Mouse (Mus musculus): ENCODE data around the gene Ormdl2. TPM values are rescaled to one million over a fixed set of nuclear protein-coding genes. Genes with fewer than 3 reads are reported as not detected.
A peak's percentile ranks its signal among the peaks of the same experiment; 100 is the strongest.

Gene Ormdl2
- total and polyA plus RNA-seq, 2 experiments from 2014 or later, result 20.2 to 32.1 TPM

GRCm38 (mm10) chr10:128817033-128817432 lies 4.4 kb downstream of the Ormdl2 start, which contains the start of gene Sarnp:
Gene Sarnp (plus strand): TSS chr10:128817333.
- H3K4me1 ChIP-seq (ENCODE audit: control insufficient read depth, insufficient read depth), result no peaks in the 10 kb centered on the region
- no peak within 1 kb of the TSS for H3K27ac ChIP-seq (ENCODE audit: low read depth)
- no peak within 1 kb of the TSS for H3K9ac ChIP-seq (replicated peaks; ENCODE audit: low read depth, low read length)
- no peaks in the 10 kb centered on the region for H3K27me3 ChIP-seq (ENCODE audit: control insufficient read depth, insufficient read depth, low read length)
- H3K4me3 ChIP-seq (ENCODE audit: low read depth, low read length), result no peak within 1 kb of the TSS
- TF ChIP-seq EP300 (IDR thresholded peaks at IDR 0.05; ENCODE audit: low read depth) (no peak), CTCF (IDR thresholded peaks at IDR 0.05; ENCODE audit: low read depth) (no peak)
- no peak within 1 kb of the TSS for H3K4me2 ChIP-seq (ENCODE audit: low read depth, low read length)
- no peaks in the 10 kb centered on the region for H3K9me3 ChIP-seq (replicated peaks; ENCODE audit: control insufficient read depth, low read length)
- peaks cover 56% of the 10 kb centered on the region for H3K36me3 ChIP-seq (replicated peaks; ENCODE audit: control insufficient read depth, insufficient read depth, low read length)
- WGBS, result 87% methylated on average over 13 of the region's 13 CpGs
- ATAC-seq (ENCODE audit: insufficient read depth, low read depth) (no peak), DNase-seq (ENCODE audit: low spot score) (no peak)

- Histone ChIP-seq H3K27me3 (ENCODE audit: control insufficient read depth, insufficient read depth, low read length) (no peaks in the 10 kb centered on the region), H3K27ac (ENCODE audit: low read depth) (no peak overlapping the region), H3K4me1 (ENCODE audit: control insufficient read depth, insufficient read depth) (peaks cover 39% of the 10 kb centered on the region), H3K4me3 (ENCODE audit: low read depth, low read length) (peak overlapping the region; percentile 73), H3K4me2 (ENCODE audit: low read depth, low read length) (peak overlapping the region; percentile 80), H3K9me3 (replicated peaks; ENCODE audit: control insufficient read depth, low read length) (no peaks in the 10 kb centered on the region), H3K36me3 (replicated peaks; ENCODE audit: control insufficient read depth, insufficient read depth, low read length) (peaks cover 11% of the 10 kb centered on the region), H3K9ac (replicated peaks; ENCODE audit: low read depth, low read length) (peak overlapping the region; percentile 66; the same call in 1 of the 2 replicates)
- 78% methylated on average over 8 of the region's 8 CpGs for WGBS
- TF ChIP-seq CTCF (IDR thresholded peaks at IDR 0.05; ENCODE audit: low read depth), result no peak
- TF ChIP-seq EP300 (IDR thresholded peaks at IDR 0.05; ENCODE audit: low read depth), result no peak
- no peak for ATAC-seq (ENCODE audit: insufficient read depth, low read depth)
- no peak for DNase-seq (ENCODE audit: low spot score)
These were observed 14.4 kb downstream of the Ormdl2 start for GRCm38 (mm10) chr10:128807018-128807417.

- ATAC-seq (ENCODE audit: insufficient read depth, low read depth), result no peak
- 42% methylated on average over 6 of the region's 6 CpGs for WGBS
- Histone ChIP-seq H3K27me3 (ENCODE audit: control insufficient read depth, insufficient read depth, low read length) (no peaks in the 10 kb centered on the region), H3K27ac (ENCODE audit: low read depth) (peak overlapping the region; percentile 23; the same call in 1 of the 2 replicates), H3K4me1 (ENCODE audit: control insufficient read depth, insufficient read depth) (peaks cover 39% of the 10 kb centered on the region), H3K36me3 (replicated peaks; ENCODE audit: control insufficient read depth, insufficient read depth, low read length) (peaks cover 15% of the 10 kb centered on the region), H3K4me3 (ENCODE audit: low read depth, low read length) (peak overlapping the region; percentile 73), H3K9me3 (replicated peaks; ENCODE audit: control insufficient read depth, low read length) (no peaks in the 10 kb centered on the region), H3K9ac (replicated peaks; ENCODE audit: low read depth, low read length) (peak overlapping the region; percentile 66; the same call in 1 of the 2 replicates), H3K4me2 (ENCODE audit: low read depth, low read length) (peak overlapping the region; percentile 80)
- TF ChIP-seq EP300 (IDR thresholded peaks at IDR 0.05; ENCODE audit: low read depth) (no peak), CTCF (IDR thresholded peaks at IDR 0.05; ENCODE audit: low read depth) (no peak)
- no peak for DNase-seq (ENCODE audit: low spot score)
These were observed 15.4 kb downstream of the Ormdl2 start for GRCm38 (mm10) chr10:128806086-128806485.

GRCm38 (mm10) chr10:128805092-128806000 lies 16.1 kb downstream of the Ormdl2 start:
- Histone ChIP-seq H3K4me2 (ENCODE audit: low read depth, low read length) (peak overlapping the region; percentile 80), H3K4me3 (ENCODE audit: low read depth, low read length) (peak overlapping the region; percentile 73), H3K27ac (ENCODE audit: low read depth) (peak overlapping the region; percentile 98), H3K27me3 (ENCODE audit: control insufficient read depth, insufficient read depth, low read length) (no peaks in the 10 kb centered on the region), H3K9ac (replicated peaks; ENCODE audit: low read depth, low read length) (peak overlapping the region; percentile 79), H3K4me1 (ENCODE audit: control insufficient read depth, insufficient read depth) (peaks cover 39% of the 10 kb centered on the region), H3K36me3 (replicated peaks; ENCODE audit: control insufficient read depth, insufficient read depth, low read length) (peaks cover 21% of the 10 kb centered on the region), H3K9me3 (replicated peaks; ENCODE audit: control insufficient read depth, low read length) (no peaks in the 10 kb centered on the region)
- TF ChIP-seq EP300 (IDR thresholded peaks at IDR 0.05; ENCODE audit: low read depth), result peak; percentile 68
- peak; percentile 35 for TF ChIP-seq CTCF (IDR thresholded peaks at IDR 0.05; ENCODE audit: low read depth)
- WGBS, result 1% methylated on average over 57 of the region's 70 CpGs
- ATAC-seq (ENCODE audit: insufficient read depth, low read depth) (peak; percentile 94), DNase-seq (ENCODE audit: low spot score) (peak; percentile 97)

- under 1% methylated on average over 28 of the region's 28 CpGs for WGBS
- H3K9ac ChIP-seq (replicated peaks; ENCODE audit: low read depth, low read length), result peak within 1 kb of the TSS; percentile 79
- H3K36me3 ChIP-seq (replicated peaks; ENCODE audit: control insufficient read depth, insufficient read depth, low read length), result peaks cover 21% of the 10 kb centered on the region
These were observed 17.0 kb downstream of the Ormdl2 start, which contains the start of gene Tmem198b for GRCm38 (mm10) chr10:128804271-128805091. Gene Tmem198b (minus strand): TSS chr10:128804370.

More at GRCm38 (mm10) chr10:128804271-128805091, 17.0 kb downstream of the Ormdl2 start, which contains the start of gene Tmem198b:
- ATAC-seq (ENCODE audit: insufficient read depth, low read depth) (peak; percentile 45), DNase-seq (ENCODE audit: low spot score) (peak; percentile 68)
- Histone ChIP-seq H3K4me1 (ENCODE audit: control insufficient read depth, insufficient read depth) (peaks cover 39% of the 10 kb centered on the region), H3K4me3 (ENCODE audit: low read depth, low read length) (peak within 1 kb of the TSS; percentile 73), H3K27me3 (ENCODE audit: control insufficient read depth, insufficient read depth, low read length) (no peaks in the 10 kb centered on the region), H3K27ac (ENCODE audit: low read depth) (peak within 1 kb of the TSS; percentile 98), H3K4me2 (ENCODE audit: low read depth, low read length) (peak within 1 kb of the TSS; percentile 80), H3K9me3 (replicated peaks; ENCODE audit: control insufficient read depth, low read length) (no peaks in the 10 kb centered on the region)
- no peak for TF ChIP-seq CTCF (IDR thresholded peaks at IDR 0.05; ENCODE audit: low read depth)
- peak; percentile 8; the same call in 1 of the 2 replicates for TF ChIP-seq EP300 (IDR thresholded peaks at IDR 0.05; ENCODE audit: low read depth)

Measured in heart, postnatal 0 days (tissue).